Mouse (Mus musculus): ENCODE measurements around the gene Ttc8.

- TF ChIP-seq POLR2A (IDR thresholded peaks at IDR 0.05; ENCODE audit: control insufficient read depth in 1 of 2, insufficient read depth in 1 of 2, low read depth in 1 of 2, low read length in 2 of 2, poor library complexity in 1 of 2) = no peak
- TF ChIP-seq GABPA (IDR thresholded peaks at IDR 0.05; ENCODE audit: low read depth, low read length) = no peak
- TF ChIP-seq CTCF (IDR thresholded peaks at IDR 0.05 in 2 of 3, conservative IDR thresholded peaks at IDR 0.05 in 1 of 3; ENCODE audit: control insufficient read depth in 1 of 3, insufficient read depth in 1 of 3, low read depth in 2 of 3, low read length in 3 of 3, poor library complexity in 1 of 3, severe bottlenecking in 1 of 3) = no peak
Measured at GRCm38 (mm10) chr12:98881796-98882195, 38.6 kb upstream of the Ttc8 start.

All from MEL (cell line).